Mouse (Mus musculus): ENCODE results near the gene Ttc39b.

Ttc39b gene

GRCm38 (mm10) chr4:83225633-83226360 lies 98.3 kb downstream of the Ttc39b start:
- DNase-seq, result no peak

- DNase-seq, result no peak
Observed at GRCm38 (mm10) chr4:83224242-83224641, 99.8 kb downstream of the Ttc39b start.

GRCm38 (mm10) chr4:83223197-83223596 lies 100.9 kb downstream of the Ttc39b start:
- no peak for DNase-seq

DNA sequence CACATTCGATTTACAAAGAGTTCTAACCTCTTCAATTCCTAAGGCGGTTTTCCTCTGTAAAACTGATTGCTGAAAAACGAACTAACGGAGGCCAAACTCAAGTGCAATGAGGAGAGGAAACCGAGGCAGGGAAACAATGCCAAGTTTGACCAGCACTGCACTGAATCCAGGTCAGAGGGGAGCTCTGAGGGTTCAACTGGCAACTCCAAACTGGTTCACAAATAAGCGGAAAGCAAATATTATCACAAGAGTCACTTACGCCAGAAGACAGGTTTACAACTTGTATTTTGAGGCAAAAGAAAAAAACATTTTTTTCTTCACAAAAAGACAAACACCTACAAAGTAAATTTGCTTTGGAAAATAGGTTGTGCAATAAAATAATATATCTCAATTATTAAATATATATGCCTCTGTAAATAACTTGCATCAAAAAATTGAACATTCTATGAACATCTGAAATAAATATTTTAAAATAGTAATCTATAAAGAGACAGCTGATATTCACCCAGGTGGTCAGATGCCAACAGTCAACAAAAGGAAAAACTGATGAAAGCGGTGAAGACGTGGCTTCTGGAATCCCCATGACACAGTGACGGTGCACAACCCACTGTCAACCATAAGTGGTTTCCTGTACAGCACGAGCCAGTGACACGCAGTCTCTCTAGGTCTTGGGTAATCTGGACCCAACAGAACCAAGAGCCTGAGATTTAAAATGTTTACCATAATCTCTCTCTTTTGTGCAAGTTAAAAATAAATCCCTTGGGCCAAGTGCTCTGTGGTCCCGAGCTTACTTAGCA lies 103.1 kb downstream of the Ttc39b start:
- no peak for DNase-seq

DNA sequence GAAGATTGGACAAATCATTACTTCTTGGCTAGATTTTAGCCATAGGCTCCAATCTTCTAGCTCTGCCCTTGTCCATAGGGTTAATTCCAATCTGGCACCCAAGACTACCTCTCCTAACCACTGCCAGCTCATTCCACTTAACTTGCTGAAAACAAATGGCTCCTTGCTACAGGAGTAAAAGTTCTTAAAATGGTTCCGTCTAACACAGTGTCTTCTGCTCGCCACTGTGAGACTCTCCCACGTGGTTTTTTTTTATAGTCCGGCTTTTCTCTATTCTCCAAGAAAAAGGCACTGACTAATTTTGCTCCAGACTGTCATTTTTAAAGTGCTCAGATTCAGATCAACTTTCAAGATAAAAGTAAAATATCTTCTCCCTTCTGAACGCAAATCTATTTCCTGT lies 104.8 kb downstream of the Ttc39b start:
- DNase-seq, result no peak

DNA sequence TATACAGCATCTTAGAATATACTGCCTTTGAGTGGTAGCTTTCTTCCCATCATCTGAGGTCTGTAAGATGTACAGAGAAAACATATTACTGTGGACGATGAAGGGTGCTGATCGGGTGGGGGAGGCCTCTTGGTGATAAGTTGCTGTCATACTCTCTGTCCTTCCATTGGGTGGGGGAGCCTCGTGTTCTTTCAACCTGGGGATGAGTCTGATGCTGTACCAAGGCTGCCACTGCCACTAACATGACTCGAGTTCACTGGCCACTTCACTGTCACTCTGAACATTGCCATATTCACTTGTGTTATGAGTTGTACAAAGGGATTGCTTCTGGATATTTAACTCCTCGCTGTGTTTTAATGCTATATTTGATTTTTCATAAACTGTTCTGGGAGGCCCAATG lies 106.9 kb downstream of the Ttc39b start:
- no peak for DNase-seq

GRCm38 (mm10) chr4:83216381-83216780 lies 107.7 kb downstream of the Ttc39b start:
- no peak for DNase-seq

- no peak for DNase-seq
Observed at GRCm38 (mm10) chr4:83215776-83216175, 108.3 kb downstream of the Ttc39b start.

- DNase-seq, result no peak
Observed at GRCm38 (mm10) chr4:83214822-83215558, 109.1 kb downstream of the Ttc39b start.

- DNase-seq, result no peak
Observed at GRCm38 (mm10) chr4:83213752-83214151, 110.3 kb downstream of the Ttc39b start.

DNA sequence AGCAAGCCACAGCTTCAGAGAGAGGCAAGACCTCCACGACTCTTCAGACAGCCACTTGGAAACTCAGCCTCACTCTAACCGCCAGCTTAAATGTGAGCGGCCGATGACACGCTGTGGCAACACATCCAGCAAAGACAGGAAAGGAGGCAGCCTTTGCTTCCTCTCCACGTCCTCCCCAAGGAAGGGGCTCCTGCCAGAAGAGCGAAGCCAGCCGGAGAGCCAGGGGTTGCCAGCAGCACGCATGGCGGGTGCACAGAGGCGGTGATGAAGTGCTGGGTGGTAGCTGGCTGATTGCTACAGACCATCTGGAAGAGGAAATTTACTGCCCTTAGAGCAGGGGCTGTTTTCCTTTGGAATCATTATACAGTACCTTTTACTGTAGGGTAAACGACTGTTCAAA lies 112.3 kb downstream of the Ttc39b start:
- DNase-seq, result no peak

DNA sequence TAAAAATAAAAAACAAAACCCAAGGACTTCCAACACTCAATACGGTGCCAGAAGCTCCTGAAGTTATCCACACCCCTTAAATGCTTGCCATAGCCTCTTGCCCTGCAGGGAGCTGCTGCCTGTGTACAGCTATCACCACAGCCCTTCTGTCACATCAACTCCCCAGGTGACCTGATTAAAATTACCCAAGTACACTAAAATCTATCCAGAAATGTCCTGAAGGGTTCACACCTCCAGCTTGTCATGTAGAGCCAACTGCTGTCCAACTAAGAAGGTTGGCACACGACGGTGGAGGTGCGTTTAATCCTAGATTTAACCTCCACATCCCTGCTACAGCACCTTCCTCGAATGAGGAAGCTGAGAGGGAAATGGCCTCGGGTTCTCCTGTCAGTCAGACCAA lies 113.6 kb downstream of the Ttc39b start:
- no peak for DNase-seq

DNA sequence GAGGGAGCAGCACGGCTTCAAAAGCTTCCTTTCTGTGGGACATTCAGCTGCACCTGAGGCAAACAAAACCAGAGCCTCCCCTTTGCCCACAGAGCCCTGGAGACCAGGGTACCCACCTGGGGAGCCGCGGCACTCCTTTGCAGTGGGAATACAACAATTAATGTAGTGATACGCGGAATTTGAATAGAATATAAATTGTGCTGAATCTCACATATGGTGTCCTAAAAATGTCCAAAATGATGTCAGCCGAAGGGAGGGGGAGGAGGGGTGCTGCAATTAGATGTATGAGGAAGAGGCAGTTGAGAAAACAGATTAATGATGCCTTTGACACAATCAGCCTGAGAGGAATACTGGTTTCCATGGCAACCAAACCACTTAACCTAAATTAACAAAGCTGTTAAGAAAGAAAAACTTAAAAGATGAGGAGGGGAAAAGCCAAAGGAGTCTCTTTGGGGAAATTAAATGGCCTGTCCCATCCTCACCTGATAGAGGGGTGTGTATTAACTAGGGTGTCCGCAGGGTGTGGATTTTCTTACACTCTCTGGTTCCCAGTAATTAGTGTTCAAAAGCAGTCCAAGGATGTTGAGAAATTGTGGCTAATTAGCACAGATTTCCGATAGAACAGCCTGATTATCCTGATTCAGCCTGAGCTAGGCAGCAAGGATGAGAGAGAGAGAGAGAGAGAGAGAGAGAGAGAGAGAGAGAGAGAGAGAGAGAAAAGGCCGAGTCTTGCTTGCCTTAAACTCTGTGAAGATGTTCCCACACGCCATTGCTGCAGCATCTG lies 117.1 kb downstream of the Ttc39b start:
- DNase-seq, result no peak

DNA sequence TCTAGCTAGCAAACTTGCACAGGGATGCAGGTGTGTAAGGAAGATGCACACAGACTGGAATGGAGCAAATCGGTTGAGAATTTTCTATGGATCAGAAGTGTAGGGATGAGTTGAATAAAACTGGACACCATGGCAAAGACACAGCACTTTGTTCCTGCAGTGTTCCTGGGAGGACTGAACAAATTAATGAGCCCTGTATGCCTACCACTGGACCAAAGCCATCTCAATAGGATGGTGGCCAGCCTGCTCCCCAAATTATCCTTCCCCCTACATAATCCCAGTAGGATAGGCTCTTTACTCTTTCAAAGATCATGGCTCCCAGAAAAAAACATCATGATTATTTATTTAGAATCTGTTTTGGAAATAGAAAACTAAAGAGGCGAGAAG lies 117.6 kb downstream of the Ttc39b start:
- no peak for DNase-seq

DNA sequence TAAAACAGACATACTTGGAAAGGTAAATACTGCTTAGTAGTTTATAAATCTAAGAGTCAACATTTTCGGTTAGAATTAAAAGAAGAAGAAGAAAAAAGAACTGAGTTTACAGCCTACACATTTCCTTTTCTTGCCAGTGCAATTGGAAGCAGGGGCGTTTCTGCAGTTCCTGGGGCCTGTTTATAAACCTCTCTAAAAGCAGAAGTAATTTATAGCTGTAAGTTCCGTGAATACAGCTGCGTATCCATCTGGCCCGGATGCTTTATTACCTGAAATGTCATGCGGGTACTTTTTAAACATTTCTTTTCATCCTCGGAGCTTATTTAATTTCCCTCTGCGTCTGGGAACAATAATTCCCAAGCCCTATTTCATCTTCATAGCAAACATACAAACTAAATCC lies 124.7 kb downstream of the Ttc39b start:
- DNase-seq, result no peak

DNA sequence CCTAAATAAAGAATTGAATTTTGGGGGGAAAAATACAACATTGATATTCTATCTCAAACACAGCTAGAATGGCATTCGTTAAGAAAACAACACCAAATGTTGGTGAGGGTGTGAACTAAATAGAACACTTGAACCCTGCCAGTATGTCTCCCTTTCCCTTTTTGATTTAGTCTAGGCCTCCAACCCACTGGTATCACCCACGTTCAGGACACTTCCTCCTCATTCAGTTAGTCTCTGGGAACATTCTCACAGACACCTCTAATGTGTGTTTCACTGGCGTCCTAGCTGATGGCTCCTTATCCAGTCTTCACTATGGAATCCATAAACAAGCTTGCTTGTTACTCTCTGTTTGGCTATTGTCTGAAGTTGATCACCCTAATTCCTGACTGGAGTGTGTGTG lies 125.9 kb downstream of the Ttc39b start:
- no peak for DNase-seq

DNA sequence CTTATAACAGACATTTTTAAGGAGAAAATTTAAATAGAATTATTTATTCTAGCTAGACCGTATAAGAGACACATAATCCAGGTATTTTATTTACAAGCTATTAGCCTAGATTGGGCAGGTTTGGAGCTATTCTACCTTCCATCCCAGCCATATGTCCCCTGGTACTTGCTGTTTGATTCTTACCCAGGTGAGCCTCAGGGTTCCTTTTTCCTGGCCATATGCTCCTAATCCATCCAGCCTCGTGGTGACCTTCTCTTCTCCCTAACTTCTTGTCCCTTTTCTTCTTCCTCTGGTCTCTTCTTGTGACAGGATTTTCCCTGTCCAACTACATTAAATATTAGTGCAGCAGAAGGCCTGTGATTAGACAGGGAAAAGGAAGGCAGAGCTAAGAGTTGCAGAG lies 134.3 kb downstream of the Ttc39b start:
- no peak for DNase-seq

DNA sequence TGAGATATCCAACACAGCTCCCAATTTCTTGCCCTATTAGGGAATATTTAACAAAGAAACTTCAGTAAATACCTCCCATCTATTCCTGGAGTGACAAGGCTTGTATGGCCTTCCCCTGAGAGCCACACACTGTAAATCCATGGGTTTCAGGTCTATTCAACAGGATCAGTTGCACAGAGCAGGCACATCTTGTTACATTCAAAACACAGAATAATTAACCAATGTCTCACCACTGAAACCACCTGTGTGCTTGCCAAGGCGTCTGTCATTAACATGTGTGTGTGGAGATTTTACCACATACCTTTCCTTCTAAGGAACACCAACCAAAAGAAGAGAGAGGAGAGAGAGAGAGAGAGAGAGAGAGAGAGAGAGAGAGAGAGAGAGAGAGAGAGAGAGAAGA lies 136.7 kb downstream of the Ttc39b start:
- no peak for DNase-seq

- no peak for DNase-seq
Observed at GRCm38 (mm10) chr4:83186448-83186847, 137.6 kb downstream of the Ttc39b start.

DNA sequence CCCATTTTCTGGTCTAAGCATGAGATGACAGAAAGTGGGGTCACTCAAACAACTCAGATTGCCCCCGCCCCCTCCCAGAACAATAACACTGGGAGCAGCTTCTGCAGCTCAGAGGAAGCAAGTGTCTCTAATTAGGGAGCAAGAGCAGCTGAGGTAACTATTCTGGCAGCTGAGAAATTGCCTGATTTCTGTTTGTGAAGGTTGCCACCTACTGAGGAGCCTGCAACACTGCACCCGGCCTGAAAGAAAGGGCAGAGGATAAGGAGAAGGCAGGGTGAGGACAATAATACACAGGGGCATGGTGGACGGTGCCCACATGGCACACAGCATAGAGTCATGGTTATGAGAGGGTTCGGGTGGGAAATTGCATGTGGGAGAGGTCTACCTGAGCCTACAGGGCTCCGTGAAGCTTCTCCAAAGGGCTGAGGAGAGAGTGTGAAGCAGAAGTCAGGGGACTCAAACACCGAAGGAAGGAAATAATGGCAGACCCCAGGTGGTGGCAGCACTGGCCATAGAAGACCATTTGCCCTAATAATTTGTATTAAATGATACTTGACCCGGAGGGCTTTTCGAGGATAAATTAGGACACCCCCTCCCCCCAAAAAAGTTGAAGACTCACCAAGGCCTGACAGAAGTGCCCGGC lies 140.6 kb downstream of the Ttc39b start:
- DNase-seq, result no peak

DNA sequence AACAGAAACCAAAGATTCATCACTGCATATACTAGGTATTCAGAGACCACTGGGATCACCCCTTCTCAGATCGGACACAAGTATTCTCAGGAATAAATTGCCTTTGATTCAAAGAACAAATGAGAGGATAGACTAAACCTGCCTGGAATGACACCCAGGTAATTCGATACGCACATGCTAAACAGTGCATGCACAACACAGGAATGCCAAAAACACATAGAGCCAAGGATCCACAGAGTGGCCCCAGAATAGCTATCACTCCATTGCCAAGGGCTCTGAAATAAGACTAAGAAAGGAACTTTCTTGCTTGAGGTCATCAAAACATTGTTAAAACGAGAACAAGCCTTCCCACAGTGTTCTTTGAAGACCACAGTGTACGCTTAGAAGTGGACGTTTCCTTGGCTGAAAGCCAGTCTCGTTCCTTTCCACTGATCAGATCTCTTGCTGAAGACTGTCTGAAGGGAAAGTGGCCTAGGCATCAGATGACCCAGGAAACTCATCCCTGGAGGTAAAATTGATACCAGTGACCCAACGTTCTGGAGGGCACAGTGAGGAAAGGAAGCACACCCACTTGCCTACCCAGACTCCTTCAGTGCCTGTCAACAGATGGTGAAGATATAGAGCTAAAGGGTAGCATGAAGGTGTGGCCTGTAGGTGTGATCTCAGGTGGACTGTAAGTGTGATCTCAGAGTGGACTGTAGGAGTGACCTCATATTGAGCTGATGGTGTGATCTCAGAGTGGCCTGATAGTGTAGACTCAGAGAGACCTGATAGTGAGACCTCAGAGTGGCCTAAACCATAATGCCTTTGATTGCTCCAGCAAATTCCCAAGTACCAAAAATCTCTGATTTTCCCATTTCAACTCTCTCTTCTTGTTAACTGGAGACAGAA lies 141.6 kb downstream of the Ttc39b start:
- DNase-seq, result no peak
